Mouse (Mus musculus) heart, postnatal 10 days (tissue): ENCODE results near the gene Plcb4. TPM values are rescaled to one million over a fixed set of nuclear protein-coding genes. Genes with fewer than 3 reads are reported as not detected.

Experiments
- DNase-seq, 2 experiments: peaks; one replicate each; pipeline ENCODE4 v3.0.0; 2021
- intact Hi-C: fragments of 180-260 bp; cut with DNase I; formaldehyde crosslinking; loops from one replicate; pipeline ENCODE4 v1.15.1; 2025
- total RNA-seq, 2 experiments: library from RNA; stranded (reverse); gene quantifications; 2 replicates each; pipeline ENCODE4 v1.2.3; 2021

Plcb4 gene
- total RNA-seq, 2 experiments from 2014 or later = 71.4 to 95.2 TPM

- intact Hi-C loops = loop anchor here (2.0 to 10.0 kb wide), 6 partner anchors 192 to 566 kb away; partner anchors contain the start of gene Plcb4
- DNase-seq = peak; percentile 75 to 84
Measured at GRCm38 (mm10) chr2:135926660-135927343, 268.0 kb downstream of the Plcb4 start.

- no peak for DNase-seq
- intact Hi-C loops = loop anchor here (5.0 to 10.0 kb wide), 3 partner anchors 194 to 372 kb away; partner anchors contain the start of gene Plcb4
Measured at GRCm38 (mm10) chr2:135929021-135929720, 270.4 kb downstream of the Plcb4 start.

GRCm38 (mm10) chr2:135930696-135931095 lies 271.9 kb downstream of the Plcb4 start:
- intact Hi-C loops = no loop called here
- no peak for DNase-seq

DNA sequence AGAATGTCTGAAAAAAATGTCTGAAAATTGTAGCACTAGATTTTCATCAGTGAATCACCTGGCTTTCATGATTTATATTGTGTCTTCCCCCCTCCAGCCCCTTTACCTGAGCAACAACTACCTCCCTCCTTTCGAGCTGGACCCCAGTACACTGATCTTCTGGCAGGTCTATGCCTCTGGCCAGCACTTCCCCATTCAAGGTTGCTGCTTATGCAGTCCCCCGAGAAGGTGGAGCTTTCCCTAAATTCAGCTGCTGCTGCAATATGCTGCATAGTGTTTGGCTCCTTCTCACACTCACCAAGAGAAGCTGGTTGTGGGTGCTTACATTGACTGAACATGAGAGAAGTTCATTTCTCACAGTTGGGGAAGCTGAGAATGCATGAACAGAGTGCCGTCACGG lies 273.8 kb downstream of the Plcb4 start:
- DNase-seq = no peak
- intact Hi-C loops = no loop called here

DNA sequence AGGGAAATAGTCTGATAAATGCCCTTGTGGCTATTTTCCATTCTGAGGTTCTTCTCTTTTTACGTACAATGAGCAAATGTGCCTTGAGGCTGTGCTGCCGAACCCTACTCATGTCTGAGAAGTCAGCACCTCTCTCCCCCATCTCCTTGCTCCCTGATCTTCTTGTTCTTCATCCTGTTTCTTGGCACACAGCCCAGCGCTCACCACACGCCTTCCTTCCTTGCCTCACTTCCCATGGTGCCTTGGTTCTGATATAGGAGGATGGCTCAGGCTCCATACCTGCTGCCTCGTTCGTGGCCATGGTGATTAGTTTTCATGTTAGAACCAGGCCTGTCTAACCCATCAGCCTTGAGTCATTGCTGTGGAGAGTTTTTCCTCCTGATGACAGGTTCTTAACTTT lies 277.6 kb downstream of the Plcb4 start:
- DNase-seq = no peak
- intact Hi-C loops = no loop called here

GRCm38 (mm10) chr2:135937646-135938045 lies 278.8 kb downstream of the Plcb4 start:
- no peak for DNase-seq
- intact Hi-C loops = no loop called here

DNA sequence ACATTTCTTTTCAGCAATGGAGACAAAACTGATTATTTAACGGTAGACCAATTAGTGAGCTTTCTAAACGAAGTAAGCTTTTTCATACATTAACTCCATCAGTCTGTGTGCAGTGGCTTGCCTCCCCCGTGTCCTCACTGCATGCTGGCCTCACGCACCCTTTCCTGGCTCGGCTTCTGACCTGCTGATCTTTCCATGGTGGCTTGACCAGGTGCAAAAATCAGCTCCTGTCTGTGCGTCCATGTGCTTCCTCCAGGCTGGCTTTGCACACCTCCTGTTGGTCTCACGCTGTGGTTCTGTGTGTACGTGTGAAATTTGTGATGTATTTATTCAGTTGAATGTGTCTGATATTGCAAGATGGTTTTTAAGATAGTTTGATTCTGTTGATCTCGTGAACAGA lies 281.1 kb downstream of the Plcb4 start:
- no peak for DNase-seq
- intact Hi-C loops = no loop called here

DNA sequence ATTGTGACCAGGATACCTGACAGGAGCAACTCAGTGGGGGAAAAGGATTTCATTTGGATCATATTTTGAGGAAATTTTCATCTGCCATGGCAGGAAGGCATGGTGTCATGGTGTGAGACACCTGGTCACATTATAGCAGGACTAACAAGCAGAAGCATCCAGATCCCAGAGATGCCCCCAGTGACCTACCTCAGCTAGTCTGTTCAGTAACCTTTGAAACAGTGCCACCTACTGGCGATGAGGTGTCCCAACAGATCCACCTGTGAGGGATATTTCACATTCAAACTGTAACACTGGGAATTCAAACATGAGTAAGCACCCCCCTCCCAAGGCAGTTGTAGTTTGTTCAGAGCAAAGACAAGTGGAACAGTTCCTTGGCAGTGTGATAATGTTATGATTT lies 289.0 kb downstream of the Plcb4 start:
- intact Hi-C loops = no loop called here
- DNase-seq = no peak

GRCm38 (mm10) chr2:135954760-135955548 lies 296.1 kb downstream of the Plcb4 start:
- DNase-seq = no peak
- intact Hi-C loops = no loop called here

DNA sequence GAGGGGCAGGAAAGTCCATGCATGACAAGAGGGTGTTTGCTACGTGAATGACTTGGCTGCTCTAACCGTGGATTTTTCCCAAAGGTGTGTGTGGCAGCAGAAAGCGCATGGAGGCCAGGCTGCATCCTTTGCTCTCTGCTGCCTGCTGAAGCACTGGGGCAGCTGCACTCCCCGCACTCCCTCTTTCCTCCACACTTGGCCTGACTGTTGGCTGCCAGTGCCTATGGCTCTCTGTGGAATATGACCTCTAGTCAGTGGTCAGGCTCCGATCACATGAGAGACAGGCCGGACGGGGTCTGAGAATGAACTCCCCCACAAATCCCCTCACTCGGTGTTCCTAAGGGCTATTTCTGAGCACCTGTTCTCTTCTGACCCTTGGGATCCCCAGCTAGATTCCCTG lies 297.0 kb downstream of the Plcb4 start:
- intact Hi-C loops = loop anchor here (2.0 kb wide), 2 partner anchors 517 to 567 kb away; no protein-coding TSS in a partner anchor
- no peak for DNase-seq

- DNase-seq = peak; percentile 59 to 76
- intact Hi-C loops = loop anchor here (1.0 to 2.0 kb wide), 3 partner anchors 519 to 595 kb away; no protein-coding TSS in a partner anchor
Measured at GRCm38 (mm10) chr2:135957689-135958088, 298.9 kb downstream of the Plcb4 start.

DNA sequence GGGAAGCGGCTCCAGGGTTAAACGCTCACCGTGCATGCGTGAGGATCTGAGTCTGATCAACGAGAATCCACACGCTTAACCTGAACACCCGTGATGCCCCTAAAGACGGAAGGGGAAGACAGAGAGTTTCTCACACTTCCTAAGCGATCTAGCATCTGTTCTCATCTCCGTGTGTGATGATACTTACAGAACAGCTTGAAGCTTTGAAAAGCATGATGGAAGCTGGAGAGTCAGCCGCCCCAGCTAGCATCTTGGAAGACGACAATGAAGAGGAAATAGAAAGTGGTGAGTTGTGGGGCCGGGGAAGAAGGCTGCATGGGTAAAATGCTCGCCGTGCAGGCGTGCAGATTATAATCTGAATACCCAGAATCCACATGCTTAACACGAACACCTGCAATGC lies 299.6 kb downstream of the Plcb4 start:
- DNase-seq = no peak
- intact Hi-C loops = no loop called here

GRCm38 (mm10) chr2:135963089-135963488 lies 304.3 kb downstream of the Plcb4 start:
- DNase-seq = no peak
- intact Hi-C loops = no loop called here

DNA sequence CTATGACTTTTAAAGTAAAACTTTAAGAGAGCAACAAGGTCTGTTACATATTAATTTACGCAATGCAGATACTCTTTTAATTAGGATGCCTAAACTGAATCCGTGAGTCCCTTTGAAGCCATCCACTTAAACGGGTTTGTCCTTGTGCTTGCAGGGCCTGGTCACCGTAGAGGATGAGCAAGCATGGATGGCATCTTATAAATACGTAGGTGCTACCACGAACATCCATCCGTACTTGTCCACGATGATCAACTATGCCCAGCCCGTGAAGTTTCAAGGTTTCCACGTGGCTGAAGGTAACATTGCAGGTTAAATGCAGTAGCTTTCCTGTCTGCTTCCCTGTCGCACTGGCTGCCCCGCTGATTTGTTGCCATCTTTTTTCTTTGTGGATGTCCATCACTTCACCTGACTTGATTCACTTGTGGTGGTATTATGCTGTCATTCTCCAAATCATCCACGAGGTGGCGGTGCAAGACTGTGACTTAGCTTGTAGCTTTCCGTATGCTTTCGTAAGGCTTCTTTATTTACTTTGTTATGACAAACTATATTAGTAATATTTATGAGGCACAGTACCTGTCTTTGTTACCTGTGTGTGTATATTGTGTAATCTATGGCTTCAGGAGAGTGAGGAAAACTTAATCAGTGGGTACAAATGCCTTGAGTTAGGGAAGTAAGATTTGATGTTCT lies 308.2 kb downstream of the Plcb4 start:
- intact Hi-C loops = no loop called here
- DNase-seq = peak; percentile 39 to 68

DNA sequence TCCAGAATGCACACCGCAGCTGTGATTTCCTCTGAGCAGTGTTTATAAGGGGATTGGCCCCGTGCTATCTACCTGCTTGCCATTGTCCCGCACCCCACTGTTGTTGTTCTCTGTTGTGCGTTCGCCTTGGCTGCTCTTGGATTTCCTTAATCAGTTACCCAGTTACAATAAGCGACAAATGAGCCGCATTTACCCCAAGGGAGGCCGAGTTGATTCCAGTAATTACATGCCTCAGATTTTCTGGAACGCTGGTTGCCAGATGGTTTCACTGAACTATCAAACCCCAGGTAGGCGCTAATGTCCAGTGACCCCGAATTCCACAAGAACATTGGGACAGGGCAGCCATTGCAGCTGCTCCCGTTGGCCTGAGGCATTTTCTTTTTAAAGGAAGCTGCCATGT lies 309.3 kb downstream of the Plcb4 start:
- DNase-seq = no peak
- intact Hi-C loops = loop anchor here (2.0 kb wide), 1 partner anchor 171 kb away; no protein-coding TSS in a partner anchor

- intact Hi-C loops = no loop called here
Measured at GRCm38 (mm10) chr2:135970902-135971301, 312.1 kb downstream of the Plcb4 start.

DNA sequence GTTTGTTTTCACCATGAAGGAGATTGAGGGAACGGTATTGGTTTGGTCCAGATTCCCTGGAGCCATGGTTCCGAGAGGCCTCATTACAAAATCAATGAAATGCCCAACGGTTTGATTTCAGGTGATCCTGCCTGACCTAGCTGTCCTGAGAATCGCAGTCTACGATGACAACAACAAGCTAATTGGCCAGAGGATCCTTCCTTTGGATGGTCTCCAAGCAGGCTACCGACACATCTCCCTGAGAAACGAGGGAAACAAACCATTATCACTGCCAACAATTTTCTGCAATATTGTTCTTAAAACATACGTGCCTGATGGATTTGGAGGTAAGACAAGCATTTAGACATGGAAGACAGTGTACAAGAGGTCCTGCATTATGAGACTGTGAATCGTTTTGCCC lies 317.2 kb downstream of the Plcb4 start:
- intact Hi-C loops = no loop called here
- no peak for DNase-seq

More at GRCm38 (mm10) chr2:135970902-135971301, 312.1 kb downstream of the Plcb4 start:
- no peak for DNase-seq

DNA sequence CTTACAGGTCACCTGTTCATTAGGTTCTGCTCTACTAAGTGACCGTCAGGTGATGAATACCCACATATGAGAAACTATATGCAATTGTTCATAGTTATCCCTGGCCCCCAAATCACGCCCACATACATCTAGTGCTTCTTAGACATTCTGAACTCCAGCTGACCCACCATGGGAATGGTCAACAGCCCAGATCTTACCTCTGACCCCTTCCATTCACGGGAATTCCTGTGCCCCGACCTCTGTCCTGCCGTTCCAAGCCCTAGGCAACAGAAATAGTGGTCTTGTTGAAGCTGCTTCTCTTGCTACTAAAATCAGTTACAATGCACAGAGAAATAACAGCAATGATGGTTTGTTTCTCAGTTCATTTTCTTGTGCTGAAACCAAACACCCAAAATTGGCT lies 320.0 kb downstream of the Plcb4 start:
- intact Hi-C loops = no loop called here

GRCm38 (mm10) chr2:135980428-135980827 lies 321.6 kb downstream of the Plcb4 start:
- intact Hi-C loops = no loop called here
- DNase-seq = no peak

More for the DNA sequence above, 320.0 kb downstream of the Plcb4 start:
- DNase-seq = no peak

DNA sequence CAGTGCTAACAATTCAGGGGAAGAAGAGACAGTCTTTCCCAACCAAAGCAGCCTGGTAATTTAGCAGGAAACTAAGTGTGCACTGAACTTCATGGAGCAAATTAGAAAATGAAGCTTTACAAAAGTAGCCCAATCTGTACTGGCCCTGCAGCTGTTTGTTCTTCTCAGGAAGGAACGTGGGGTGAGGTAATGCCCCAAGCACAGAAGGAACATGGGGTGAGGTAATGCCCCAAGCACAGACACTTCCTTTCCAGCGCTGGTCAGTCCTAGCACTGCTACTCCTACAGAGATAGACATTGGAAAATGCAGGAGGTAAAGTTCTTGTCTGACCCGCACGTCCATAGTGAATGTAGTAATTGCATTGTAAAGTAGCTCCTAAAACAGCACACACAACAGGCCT lies 325.2 kb downstream of the Plcb4 start:
- intact Hi-C loops = no loop called here
- peak in 1 of 2 experiments; percentile 7 for DNase-seq
